Mouse (Mus musculus): ENCODE results near the gene Espn. TPM values are rescaled to one million over a fixed set of nuclear protein-coding genes. Genes with fewer than 3 reads are reported as not detected.
A peak's percentile ranks its signal among the peaks of the same experiment; 100 is the strongest.

The Espn gene
- under 1 TPM; 0.32 to 0.41 TPM for total RNA-seq (2021)

- peak in 1 of 2 experiments; percentile 66 for DNase-seq (ENCODE audit: extremely low spot score in 1 of 2, low spot score in 2 of 2)
- intact Hi-C loops (cut with DNase I): no loop called here
Observed at GRCm38 (mm10) chr4:152151966-152152544, at the start of gene Espn. Espn (minus strand) TSS chr4:152152371.

GRCm38 (mm10) chr4:152201492-152201891 lies 49.3 kb upstream of the Espn start:
- intact Hi-C loops (cut with DNase I): no loop called here
- DNase-seq (ENCODE audit: extremely low spot score in 1 of 2, low spot score in 2 of 2): no peak

- no peak for DNase-seq (ENCODE audit: extremely low spot score in 1 of 2, low spot score in 2 of 2)
- intact Hi-C loops (cut with DNase I): no loop called here
Observed at GRCm38 (mm10) chr4:152199617-152200016, 47.4 kb upstream of the Espn start.

- intact Hi-C loops (cut with DNase I): no loop called here
- no peak for DNase-seq (ENCODE audit: extremely low spot score in 1 of 2, low spot score in 2 of 2)
Observed at GRCm38 (mm10) chr4:152197545-152197944, 45.4 kb upstream of the Espn start.

- intact Hi-C loops (cut with DNase I): no loop called here
- DNase-seq (ENCODE audit: extremely low spot score in 1 of 2, low spot score in 2 of 2): no peak
Observed at GRCm38 (mm10) chr4:152196276-152196675, 44.1 kb upstream of the Espn start.

GRCm38 (mm10) chr4:152194476-152195175 lies 42.5 kb upstream of the Espn start:
- intact Hi-C loops (cut with DNase I): no loop called here
- DNase-seq (ENCODE audit: extremely low spot score in 1 of 2, low spot score in 2 of 2): no peak

- intact Hi-C loops (cut with DNase I): no loop called here
- DNase-seq (ENCODE audit: extremely low spot score in 1 of 2, low spot score in 2 of 2): no peak
Observed at GRCm38 (mm10) chr4:152192569-152192968, 40.4 kb upstream of the Espn start.

- intact Hi-C loops (cut with DNase I): no loop called here
- no peak for DNase-seq (ENCODE audit: extremely low spot score in 1 of 2, low spot score in 2 of 2)
Observed at GRCm38 (mm10) chr4:152190701-152191100, 38.5 kb upstream of the Espn start.

GRCm38 (mm10) chr4:152190096-152190653 lies 38.0 kb upstream of the Espn start:
- no peak for DNase-seq (ENCODE audit: extremely low spot score in 1 of 2, low spot score in 2 of 2)
- intact Hi-C loops (cut with DNase I): no loop called here

- DNase-seq (ENCODE audit: extremely low spot score in 1 of 2, low spot score in 2 of 2): no peak
Observed at GRCm38 (mm10) chr4:152189691-152190090, 37.5 kb upstream of the Espn start.

GRCm38 (mm10) chr4:152189071-152189470 lies 36.9 kb upstream of the Espn start:
- no peak for DNase-seq (ENCODE audit: extremely low spot score in 1 of 2, low spot score in 2 of 2)
- intact Hi-C loops (cut with DNase I): no loop called here

More at GRCm38 (mm10) chr4:152189691-152190090, 37.5 kb upstream of the Espn start:
- intact Hi-C loops (cut with DNase I): no loop called here

GRCm38 (mm10) chr4:152188651-152189050 lies 36.5 kb upstream of the Espn start:
- intact Hi-C loops (cut with DNase I): no loop called here

GRCm38 (mm10) chr4:152187142-152187541 lies 35.0 kb upstream of the Espn start:
- intact Hi-C loops (cut with DNase I): no loop called here
- no peak for DNase-seq (ENCODE audit: extremely low spot score in 1 of 2, low spot score in 2 of 2)

More at GRCm38 (mm10) chr4:152188651-152189050, 36.5 kb upstream of the Espn start:
- no peak for DNase-seq (ENCODE audit: extremely low spot score in 1 of 2, low spot score in 2 of 2)

- no peak for DNase-seq (ENCODE audit: extremely low spot score in 1 of 2, low spot score in 2 of 2)
- intact Hi-C loops (cut with DNase I): no loop called here
Observed at GRCm38 (mm10) chr4:152186205-152187082, 34.3 kb upstream of the Espn start.

GRCm38 (mm10) chr4:152185510-152186204 lies 33.5 kb upstream of the Espn start:
- intact Hi-C loops (cut with DNase I): no loop called here
- peak in 1 of 2 experiments; percentile 51 for DNase-seq (ENCODE audit: extremely low spot score in 1 of 2, low spot score in 2 of 2)

GRCm38 (mm10) chr4:152185137-152185509 lies 33.0 kb upstream of the Espn start:
- intact Hi-C loops (cut with DNase I): no loop called here
- DNase-seq (ENCODE audit: extremely low spot score in 1 of 2, low spot score in 2 of 2): no peak

- intact Hi-C loops (cut with DNase I): no loop called here
- DNase-seq (ENCODE audit: extremely low spot score in 1 of 2, low spot score in 2 of 2): no peak
Observed at GRCm38 (mm10) chr4:152184353-152185035, 32.3 kb upstream of the Espn start.

- no peak for DNase-seq (ENCODE audit: extremely low spot score in 1 of 2, low spot score in 2 of 2)
Observed at GRCm38 (mm10) chr4:152182205-152182604, 30.0 kb upstream of the Espn start.

More at GRCm38 (mm10) chr4:152182205-152182604, 30.0 kb upstream of the Espn start:
- intact Hi-C loops (cut with DNase I): no loop called here

Data from left cerebral cortex, postnatal 10 days (tissue).